Mouse (Mus musculus) neutrophil, adult 5-6 weeks (primary cell): ENCODE results near the gene Ren1. TPM values are rescaled to one million over a fixed set of nuclear protein-coding genes. Genes with fewer than 3 reads are reported as not detected.

Experiments used
- ATAC-seq: fragments of 151-379, 151-347 bp; 2 replicates; pipeline ENCODE4 v1.8.0; 2017; ENCODE audit warnings: mild to moderate bottlenecking, moderate TSS enrichment; ENCODE audit not compliant: insufficient number of reproducible peaks, poor library complexity, low FRiP score, severe bottlenecking; ENCODE audit errors: extremely low read depth
- total RNA-seq: library from RNA; stranded (forward); fragments of 200-1000 nt; gene quantifications from 2 replicates; pipeline ENCODE4 v1.2.3, GENCODE M21; 2017

Ren1 gene
- total RNA-seq, 1 experiment from 2014 or later = not detected

- ATAC-seq = no peak
Measured at GRCm38 (mm10) chr1:133397094-133397482, 46.8 kb downstream of the Ren1 start.

- no peak for ATAC-seq
Measured at GRCm38 (mm10) chr1:133397483-133398237, 47.4 kb downstream of the Ren1 start.

- ATAC-seq = no peak
Measured at GRCm38 (mm10) chr1:133400014-133400725, 49.9 kb downstream of the Ren1 start.

- ATAC-seq = no peak
Measured at GRCm38 (mm10) chr1:133404005-133404404, 53.7 kb downstream of the Ren1 start.

- no peak for ATAC-seq
Measured at GRCm38 (mm10) chr1:133406614-133407013, 56.3 kb downstream of the Ren1 start.

GRCm38 (mm10) chr1:133407436-133407835 is 57.1 kb downstream of the Ren1 start:
- no peak for ATAC-seq

GRCm38 (mm10) chr1:133408321-133408720 is 58.0 kb downstream of the Ren1 start:
- ATAC-seq = no peak

GRCm38 (mm10) chr1:133408880-133409516 is 58.7 kb downstream of the Ren1 start:
- ATAC-seq = no peak

GRCm38 (mm10) chr1:133409786-133410185 is 59.5 kb downstream of the Ren1 start:
- no peak for ATAC-seq

Other genes starting within 250 kb of the Ren1 start
- 119 and 126 TPM in 2 replicates for gene Ppp1r15b, start 219.4 kb upstream of the Ren1 start, total RNA-seq
- 0.61 and 3.5 TPM in 2 replicates for gene Plekha6, start 186.3 kb upstream of the Ren1 start, total RNA-seq
- gene Golt1a, start 40.7 kb upstream of the Ren1 start, total RNA-seq = not detected in 2 replicates
- gene Kiss1, start 28.6 kb upstream of the Ren1 start, total RNA-seq = not detected in 2 replicates
- gene Etnk2, start 13.1 kb downstream of the Ren1 start, total RNA-seq = not detected in 2 replicates
- 0.25 and 0.58 TPM in 2 replicates for gene Sox13, start 73.9 kb downstream of the Ren1 start, total RNA-seq